ENCODE assay signal across 7 mouse cellular contexts in genomic region chr2:150136435-150136897, GRCm38 (mm10). TPM values are rescaled to one million over a fixed set of nuclear protein-coding genes. Genes with fewer than 3 reads are reported as not detected.
DNase-seq lines count a peak whose midpoint lies in the region; ATAC-seq lines count a peak whose summit lies in the region.

Gene Zfp120 (minus strand): TSS chr2:150136708.

- peak; percentile 67 for DNase-seq in adrenal gland, postnatal 25 days
- DNase-seq in heart, adult 11 months, result peak; percentile 99
- DNase-seq in kidney, adult 18-20 months, result peak; percentile 85
- DNase-seq in limb, embryonic 11.5 days (ENCODE audit: low spot score), result peak; percentile 82
- DNase-seq in midbrain, embryonic 14.5 days, result peak; percentile 95
- peak; percentile 77 for DNase-seq in spleen, adult 18-20 months

- ATAC-seq in embryonic facial prominence, embryonic 12.5 days (ENCODE audit: insufficient number of reproducible peaks, insufficient read depth, low FRiP score, low TSS enrichment), result peak; percentile 99
- peak; percentile 100 for ATAC-seq in limb, embryonic 11.5 days (ENCODE audit: insufficient number of reproducible peaks, low FRiP score, low TSS enrichment, low read depth)
- ATAC-seq in midbrain, embryonic 14.5 days (ENCODE audit: low FRiP score, low TSS enrichment), result peak; percentile 100

- H3K4me2 ChIP-seq in embryonic facial prominence, embryonic 12.5 days (replicated peaks), result peak within 1 kb of the TSS; percentile 56
- H3K4me2 ChIP-seq in limb, embryonic 11.5 days (ENCODE audit: low read depth, severe bottlenecking), result peak within 1 kb of the TSS; percentile 47
- H3K4me2 ChIP-seq in midbrain, embryonic 14.5 days (ENCODE audit: low read length), result peak within 1 kb of the TSS; percentile 69

- H3K9me3 ChIP-seq in embryonic facial prominence, embryonic 12.5 days, result no peaks in the 10 kb centered on the region
- no peaks in the 10 kb centered on the region for H3K9me3 ChIP-seq in limb, embryonic 11.5 days (ENCODE audit: control insufficient read depth, low read length)
- H3K9me3 ChIP-seq in midbrain, embryonic 14.5 days (ENCODE audit: control insufficient read depth, low read length), result no peaks in the 10 kb centered on the region

- peak within 1 kb of the TSS; percentile 75 for H3K9ac ChIP-seq in embryonic facial prominence, embryonic 12.5 days
- H3K9ac ChIP-seq in limb, embryonic 11.5 days (ENCODE audit: low read length), result peak within 1 kb of the TSS; percentile 75
- H3K9ac ChIP-seq in midbrain, embryonic 14.5 days (replicated peaks; ENCODE audit: low read length), result peak within 1 kb of the TSS; percentile 70

- H3K4me3 ChIP-seq in embryonic facial prominence, embryonic 12.5 days, result peak within 1 kb of the TSS; percentile 83
- peak within 1 kb of the TSS; percentile 73 for H3K4me3 ChIP-seq in limb, embryonic 11.5 days (ENCODE audit: low read depth, low read length)
- H3K4me3 ChIP-seq in midbrain, embryonic 14.5 days (replicated peaks; ENCODE audit: low read depth, low read length), result peak within 1 kb of the TSS; percentile 60

- 0 out of 2 replicates have a peak, but pooled peaks cover 7% of the 10 kb centered on the region for H3K36me3 ChIP-seq in embryonic facial prominence, embryonic 12.5 days
- H3K36me3 ChIP-seq in limb, embryonic 11.5 days (ENCODE audit: control insufficient read depth, insufficient read depth, low read length), result no peaks in the 10 kb centered on the region
- peaks cover 12% of the 10 kb centered on the region for H3K36me3 ChIP-seq in midbrain, embryonic 14.5 days (ENCODE audit: control insufficient read depth, insufficient read depth, low read length)

- no peaks in the 10 kb centered on the region for H3K27me3 ChIP-seq in embryonic facial prominence, embryonic 12.5 days
- H3K27me3 ChIP-seq in limb, embryonic 11.5 days (ENCODE audit: control insufficient read depth, insufficient read depth, low read length), result no peaks in the 10 kb centered on the region
- no peaks in the 10 kb centered on the region for H3K27me3 ChIP-seq in midbrain, embryonic 14.5 days (ENCODE audit: control insufficient read depth, insufficient read depth, low read length)

- WGBS in embryonic facial prominence, embryonic 12.5 days, result under 1% methylated on average over 13 of the region's 13 CpGs
- under 1% methylated on average over 13 of the region's 13 CpGs for WGBS in limb, embryonic 11.5 days
- WGBS in midbrain, embryonic 14.5 days, result under 1% methylated on average over 13 of the region's 13 CpGs

- peaks cover 4% of the 10 kb centered on the region; the same call in 1 of the 2 replicates for H3K4me1 ChIP-seq in embryonic facial prominence, embryonic 12.5 days
- H3K4me1 ChIP-seq in limb, embryonic 11.5 days (ENCODE audit: control insufficient read depth, insufficient read depth, low read length), result no peaks in the 10 kb centered on the region
- H3K4me1 ChIP-seq in midbrain, embryonic 14.5 days (ENCODE audit: control insufficient read depth, insufficient read depth, low read length), result peaks cover 5% of the 10 kb centered on the region

- H3K27ac ChIP-seq in embryonic facial prominence, embryonic 12.5 days, result 0 out of 2 replicates have a peak within 1 kb of the TSS, but pooled peaks have one; percentile 47
- no peak within 1 kb of the TSS for H3K27ac ChIP-seq in limb, embryonic 11.5 days (replicated peaks; ENCODE audit: low read depth, low read length)
- H3K27ac ChIP-seq in midbrain, embryonic 14.5 days (replicated peaks; ENCODE audit: low read depth, low read length), result peak within 1 kb of the TSS; percentile 69

RNA-seq across cellular contexts. Expression of gene Zfp120, which starts in this region (rescaled TPM):
- total RNA-seq in adrenal gland, postnatal 25 days (2021), result 8.2 and 8.8 TPM in 2 replicates
- polyA plus RNA-seq in embryonic facial prominence, embryonic 12.5 days (2016; fragmentation: Nextera tagmentation; extraction: Ambion mirVana), result 6.1 and 6.2 TPM in 2 replicates
- 6.1 and 6.7 TPM in 2 replicates for polyA plus RNA-seq in limb, embryonic 11.5 days (2014; fragmentation: Nextera tagmentation; extraction: Ambion mirVana)
- polyA plus RNA-seq in midbrain, embryonic 14.5 days (2014; fragmentation: Nextera tagmentation; extraction: Ambion mirVana), result 13.2 and 15.8 TPM in 2 replicates
